Mouse (Mus musculus) embryonic fibroblast, embryonic 13.5 days (primary cell): ENCODE data around the gene Ech1.

Experiments
- CTCF ChIP-seq: IDR thresholded peaks from 2 replicates; pipeline ENCODE4 v1.5.1; 2011; ENCODE audit warnings: mild to moderate bottlenecking, control low read depth, low read length, moderate library complexity, borderline replicate concordance; ENCODE audit not compliant: insufficient read depth
- POLR2A ChIP-seq: IDR thresholded peaks from 2 replicates; pipeline ENCODE4 v1.6.1; 2011; ENCODE audit warnings: low read depth, mild to moderate bottlenecking, control low read depth, low read length, moderate library complexity

DNA sequence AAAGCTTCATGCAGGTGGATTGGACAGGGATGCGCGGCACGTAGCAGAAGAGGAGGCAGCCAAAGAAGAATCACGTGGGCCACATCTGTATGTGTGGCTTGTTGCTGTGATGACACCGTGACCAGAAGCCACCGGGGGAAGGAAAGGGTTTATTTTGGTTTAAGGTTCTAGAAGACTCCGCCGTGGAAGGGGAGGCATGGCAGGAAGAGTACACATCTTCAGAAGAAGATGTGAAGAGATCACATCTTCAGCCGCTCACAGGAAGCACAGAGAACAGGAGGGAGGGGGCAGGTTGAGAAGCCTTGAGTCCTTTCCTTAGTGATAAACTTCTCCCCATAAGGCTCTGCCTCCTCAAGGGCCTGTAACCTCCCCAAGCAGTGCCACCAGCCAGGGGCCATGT is 25.0 kb upstream of the Ech1 start:
- TF ChIP-seq CTCF: no peak
- TF ChIP-seq POLR2A: no peak
